Mouse (Mus musculus): ENCODE results near the gene Fancb.

- no peak for TF ChIP-seq POLR2A (IDR thresholded peaks at IDR 0.05; ENCODE audit: insufficient read length, low read depth)
- TF ChIP-seq MYOG (IDR thresholded peaks at IDR 0.05; ENCODE audit: control insufficient read depth in 1 of 3, insufficient read depth in 1 of 3, insufficient read length in 2 of 3, low read depth in 2 of 3) = no peak
- no peak for TF ChIP-seq USF1 (IDR thresholded peaks at IDR 0.05; ENCODE audit: low read depth)
- TF ChIP-seq E2F4 (IDR thresholded peaks at IDR 0.05; ENCODE audit: insufficient read depth) = no peak
Measured at GRCm38 (mm10) chrX:165003141-165003540, 22.7 kb downstream of the Fancb start.
